In the genomic region with DNA sequence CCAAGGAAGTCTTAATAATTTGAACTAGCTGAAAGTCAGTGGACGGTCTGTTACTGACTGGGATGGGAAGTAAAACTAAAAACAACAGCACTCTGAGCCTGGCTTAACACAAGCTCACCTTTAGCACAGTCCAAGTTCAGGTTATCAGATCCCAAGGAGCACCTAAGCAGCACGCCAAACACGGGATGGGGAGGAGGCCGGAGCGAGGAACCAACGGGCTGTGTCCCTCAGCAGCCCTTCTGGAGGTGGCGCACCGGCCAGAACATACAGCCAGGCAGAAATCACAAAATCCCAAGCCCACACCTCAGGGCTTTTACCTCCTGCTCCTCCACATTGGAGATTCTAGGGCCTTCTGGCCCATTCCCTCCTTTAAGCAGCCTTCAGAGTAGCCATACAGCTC, we compare ENCODE assay signal across 18 mouse cellular contexts. TPM values are rescaled to one million over a fixed set of nuclear protein-coding genes. Genes with fewer than 3 reads are reported as not detected.
A peak's percentile ranks its signal among the peaks of the same experiment; 100 is the strongest.
DNase-seq lines count a peak whose midpoint lies in the region; ATAC-seq and TF ChIP-seq lines count a peak whose summit lies in the region.
"Had no signal": no experiment of that assay in that cellular context is flagged by ENCODE, and none has a peak within 500 bp of the region (broad histone marks: within the 10 kb centered on the region; RNA-seq: fewer than 3 reads in every experiment).

No protein-coding gene starts in this region.

- H3K4me2 ChIP-seq in embryonic facial prominence, embryonic 12.5 days (replicated peaks): peak overlapping the region; percentile 13; the same call in 1 of the 2 replicates
- peak overlapping the region; percentile 61 for H3K4me2 ChIP-seq in kidney, postnatal 0 days (ENCODE audit: low read length)

- no peak for TF ChIP-seq CTCF in kidney, postnatal 0 days (IDR thresholded peaks at IDR 0.05; ENCODE audit: low read depth)
- TF ChIP-seq CTCF in E14TG2a.4 (conservative IDR thresholded peaks at IDR 0.05; ENCODE audit: low read length): no peak

- DNase-seq in embryonic facial prominence, embryonic 10.5 days (ENCODE audit: low spot score): no peak
- no peak for DNase-seq in kidney, postnatal 0 days (ENCODE audit: low spot score)
- no peak for DNase-seq in kidney, adult 18-20 months
- DNase-seq in kidney, postnatal 36 days: peak; percentile 19 to 49
- DNase-seq in layer of hippocampus, postnatal 36 days: no peak
- no peak for DNase-seq in right cerebral cortex, postnatal 25 days
- DNase-seq: cerebellum, postnatal 14 days; right cerebral cortex, postnatal 14 days; thymus, postnatal 14 days had no signal

- no peak overlapping the region for H3K9ac ChIP-seq in embryonic facial prominence, embryonic 12.5 days
- peak overlapping the region; percentile 59 for H3K9ac ChIP-seq in kidney, postnatal 0 days (ENCODE audit: low read depth, low read length)
- H3K9ac ChIP-seq: liver, embryonic 14.5 days had no signal

- no peak for ATAC-seq in embryonic facial prominence, embryonic 12.5 days (ENCODE audit: insufficient number of reproducible peaks, insufficient read depth, low FRiP score, low TSS enrichment)
- ATAC-seq in kidney, postnatal 0 days (replicated peaks; ENCODE audit: low FRiP score, low read depth): no peak
- ATAC-seq: inflammation-experienced regulatory T-cells, adult 6 months had no signal

- H3K4me1 ChIP-seq in embryonic facial prominence, embryonic 12.5 days: peaks cover 13% of the 10 kb centered on the region
- peaks cover 31% of the 10 kb centered on the region for H3K4me1 ChIP-seq in embryonic facial prominence, embryonic 10.5 days
- H3K4me1 ChIP-seq in kidney, postnatal 0 days (replicated peaks; ENCODE audit: insufficient read depth, low read length): peaks cover 11% of the 10 kb centered on the region
- peaks cover 75% of the 10 kb centered on the region for H3K4me1 ChIP-seq in E14TG2a.4 (replicated peaks; ENCODE audit: low read depth, low read length)

- no peaks in the 10 kb centered on the region for H3K36me3 ChIP-seq in embryonic facial prominence, embryonic 12.5 days
- no peaks in the 10 kb centered on the region for H3K36me3 ChIP-seq in embryonic facial prominence, embryonic 10.5 days (replicated peaks)
- no peaks in the 10 kb centered on the region for H3K36me3 ChIP-seq in kidney, postnatal 0 days (ENCODE audit: insufficient read depth, low read length)
- no peaks in the 10 kb centered on the region for H3K36me3 ChIP-seq in E14TG2a.4 (ENCODE audit: insufficient read depth, low read length)
- H3K36me3 ChIP-seq: forebrain, embryonic 10.5 days had no signal

- no peaks in the 10 kb centered on the region for H3K9me3 ChIP-seq in embryonic facial prominence, embryonic 12.5 days
- H3K9me3 ChIP-seq in embryonic facial prominence, embryonic 10.5 days: no peaks in the 10 kb centered on the region
- no peaks in the 10 kb centered on the region for H3K9me3 ChIP-seq in kidney, postnatal 0 days (replicated peaks; ENCODE audit: low read length)
- H3K9me3 ChIP-seq in E14TG2a.4 (ENCODE audit: low read length): no peaks in the 10 kb centered on the region
- H3K9me3 ChIP-seq: forebrain, embryonic 10.5 days had no signal

- H3K27ac ChIP-seq in embryonic facial prominence, embryonic 12.5 days: no peak overlapping the region
- H3K27ac ChIP-seq in embryonic facial prominence, embryonic 10.5 days (replicated peaks): no peak overlapping the region
- H3K27ac ChIP-seq in kidney, postnatal 0 days: peak overlapping the region; percentile 95
- H3K27ac ChIP-seq: forebrain, embryonic 10.5 days; liver, embryonic 14.5 days had no signal

- 0 out of 2 replicates have a peak overlapping the region, but pooled peaks have one; percentile 36 for H3K4me3 ChIP-seq in embryonic facial prominence, embryonic 12.5 days
- no peak overlapping the region for H3K4me3 ChIP-seq in embryonic facial prominence, embryonic 10.5 days
- peak overlapping the region; percentile 46 for H3K4me3 ChIP-seq in kidney, postnatal 0 days (replicated peaks; ENCODE audit: low read depth, low read length)
- H3K4me3 ChIP-seq in E14TG2a.4 (replicated peaks; ENCODE audit: low read length): peak overlapping the region; percentile 75

- peaks cover 84% of the 10 kb centered on the region for H3K27me3 ChIP-seq in embryonic facial prominence, embryonic 12.5 days
- peaks cover 100% of the 10 kb centered on the region for H3K27me3 ChIP-seq in embryonic facial prominence, embryonic 10.5 days (replicated peaks; ENCODE audit: low read depth, poor library complexity, severe bottlenecking)
- H3K27me3 ChIP-seq in kidney, postnatal 0 days (ENCODE audit: insufficient read depth, low read length): peaks cover 4% of the 10 kb centered on the region; the same call in 1 of the 2 replicates
- peaks cover 90% of the 10 kb centered on the region for H3K27me3 ChIP-seq in E14TG2a.4 (ENCODE audit: insufficient read depth, low read length)

- 54% methylated on average over 8 of the region's 8 CpGs for WGBS in embryonic facial prominence, embryonic 12.5 days
- WGBS in embryonic facial prominence, embryonic 10.5 days: 60% methylated on average over 8 of the region's 8 CpGs
- WGBS in kidney, postnatal 0 days: 38% methylated on average over 8 of the region's 8 CpGs

RNA-seq across cellular contexts. Expression of a gene that starts 1.7 kb away (rescaled TPM):
- polyA plus RNA-seq in embryonic facial prominence, embryonic 12.5 days (2016; fragmentation: Nextera tagmentation; extraction: Ambion mirVana): 1.3 and 1.6 TPM in 2 replicates
- polyA plus RNA-seq in embryonic facial prominence, embryonic 10.5 days (2016; fragmentation: Nextera tagmentation; extraction: Ambion mirVana): 0.83 and 1.3 TPM in 2 replicates
- polyA plus RNA-seq in kidney, postnatal 0 days (2015; fragmentation: Nextera tagmentation; extraction: Ambion mirVana): 12.3 and 13.7 TPM in 2 replicates
- total RNA-seq in layer of hippocampus, postnatal 36 days (2021): not detected
- total RNA-seq: layer of hippocampus, postnatal 10 days; left cerebral cortex, postnatal 25 days; megakaryocyte progenitor cell, adult 5-6 weeks had no signal
- polyA plus RNA-seq: heart, embryonic 14.5 days; inflammation-experienced regulatory T-cells, adult 6 months had no signal

RNA-seq across cellular contexts. Expression of a gene that starts 9.1 kb away (rescaled TPM):
- 2.8 and 3.2 TPM in 2 replicates for polyA plus RNA-seq in embryonic facial prominence, embryonic 12.5 days (2016; fragmentation: Nextera tagmentation; extraction: Ambion mirVana)
- polyA plus RNA-seq in embryonic facial prominence, embryonic 10.5 days (2016; fragmentation: Nextera tagmentation; extraction: Ambion mirVana): 2.1 and 2.6 TPM in 2 replicates
- 7.1 and 7.2 TPM in 2 replicates for polyA plus RNA-seq in kidney, postnatal 0 days (2015; fragmentation: Nextera tagmentation; extraction: Ambion mirVana)
- total RNA-seq in layer of hippocampus, postnatal 36 days (2021): 1 to 10 TPM; 5.8 to 7.0 TPM

RNA-seq across cellular contexts. Expression of a gene that starts 42.9 kb away (rescaled TPM):
- 148 and 158 TPM in 2 replicates for polyA plus RNA-seq in embryonic facial prominence, embryonic 12.5 days (2016; fragmentation: Nextera tagmentation; extraction: Ambion mirVana)
- polyA plus RNA-seq in embryonic facial prominence, embryonic 10.5 days (2016; fragmentation: Nextera tagmentation; extraction: Ambion mirVana): 174 and 177 TPM in 2 replicates
- polyA plus RNA-seq in kidney, postnatal 0 days (2015; fragmentation: Nextera tagmentation; extraction: Ambion mirVana): 107 and 128 TPM in 2 replicates
- total RNA-seq in layer of hippocampus, postnatal 36 days (2021): 10 to 100 TPM; 80.2 to 88.0 TPM

RNA-seq across cellular contexts. Expression of a gene that starts 48.4 kb away (rescaled TPM):
- 11.9 and 15.2 TPM in 2 replicates for polyA plus RNA-seq in embryonic facial prominence, embryonic 12.5 days (2016; fragmentation: Nextera tagmentation; extraction: Ambion mirVana)
- polyA plus RNA-seq in embryonic facial prominence, embryonic 10.5 days (2016; fragmentation: Nextera tagmentation; extraction: Ambion mirVana): 6.3 and 8.4 TPM in 2 replicates
- polyA plus RNA-seq in kidney, postnatal 0 days (2015; fragmentation: Nextera tagmentation; extraction: Ambion mirVana): 7.6 and 8.0 TPM in 2 replicates
- total RNA-seq in layer of hippocampus, postnatal 36 days (2021): 10 to 100 TPM; 80.5 to 83.5 TPM

RNA-seq across cellular contexts. Expression of a gene that starts 51.3 kb away (rescaled TPM):
- polyA plus RNA-seq in embryonic facial prominence, embryonic 12.5 days (2016; fragmentation: Nextera tagmentation; extraction: Ambion mirVana): 61.3 and 63.7 TPM in 2 replicates
- 59.7 and 60.7 TPM in 2 replicates for polyA plus RNA-seq in embryonic facial prominence, embryonic 10.5 days (2016; fragmentation: Nextera tagmentation; extraction: Ambion mirVana)
- polyA plus RNA-seq in kidney, postnatal 0 days (2015; fragmentation: Nextera tagmentation; extraction: Ambion mirVana): 54.0 and 56.5 TPM in 2 replicates
- 10 to 100 TPM; 80.1 to 91.1 TPM for total RNA-seq in layer of hippocampus, postnatal 36 days (2021)

Comparison
In these comparisons a context has a peak if more than half of its experiments do, and no peak if none do; other contexts are left out.
1. DNase-seq: peak in kidney, postnatal 36 days (2 of 2); none in embryonic facial prominence, embryonic 10.5 days (single experiment), kidney, postnatal 0 days (single experiment), kidney, adult 18-20 months (single experiment), layer of hippocampus, postnatal 36 days (0 of 2) and right cerebral cortex, postnatal 25 days (single experiment).